Mouse (Mus musculus): ENCODE results near the gene Ddx20. TPM values are rescaled to one million over a fixed set of nuclear protein-coding genes. Genes with fewer than 3 reads are reported as not detected.

Gene Ddx20
- polyA plus RNA-seq (2015; fragmentation: Nextera tagmentation; extraction: Ambion mirVana): 11.0 and 12.0 TPM in 2 replicates

DNA sequence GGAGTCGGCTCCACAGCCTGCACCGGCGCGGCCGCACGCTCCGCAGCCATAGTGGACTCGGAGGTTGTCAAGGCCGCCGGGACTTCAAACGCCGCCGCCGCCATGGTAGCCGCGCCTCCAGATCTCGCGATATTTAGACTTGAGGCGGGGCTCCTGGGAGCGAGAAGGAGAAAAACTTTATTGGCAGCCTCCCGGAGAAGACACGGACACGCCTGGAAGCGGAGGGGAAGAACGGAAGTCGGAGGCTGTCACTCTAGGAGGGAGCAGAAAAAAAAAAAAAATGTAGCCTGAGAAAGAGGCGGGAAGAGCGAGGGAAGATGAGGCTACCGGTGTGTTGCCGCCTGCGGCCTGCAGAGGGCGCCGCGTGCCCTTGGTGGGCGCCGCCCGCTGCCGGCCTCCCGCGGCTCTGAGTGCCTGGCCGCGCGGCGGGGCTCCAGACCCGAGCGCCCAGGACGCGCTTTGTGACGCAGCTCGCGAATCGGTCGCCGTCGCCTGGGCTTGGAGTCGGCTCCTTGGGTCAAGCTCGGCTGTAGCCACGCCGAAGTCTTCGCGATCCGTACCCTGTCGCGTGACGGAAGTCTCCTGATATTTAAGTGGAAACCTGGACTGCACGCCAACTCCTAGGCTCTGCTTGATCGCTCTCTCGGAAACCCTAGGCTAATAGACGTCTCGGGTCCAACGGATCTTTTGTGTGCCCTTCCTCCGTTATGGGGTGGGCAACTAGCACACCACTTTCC, at the start of gene Ddx20:
Ddx20 (minus strand) TSS at position 251 of the 737 bp plus-strand sequence.

DNA sequence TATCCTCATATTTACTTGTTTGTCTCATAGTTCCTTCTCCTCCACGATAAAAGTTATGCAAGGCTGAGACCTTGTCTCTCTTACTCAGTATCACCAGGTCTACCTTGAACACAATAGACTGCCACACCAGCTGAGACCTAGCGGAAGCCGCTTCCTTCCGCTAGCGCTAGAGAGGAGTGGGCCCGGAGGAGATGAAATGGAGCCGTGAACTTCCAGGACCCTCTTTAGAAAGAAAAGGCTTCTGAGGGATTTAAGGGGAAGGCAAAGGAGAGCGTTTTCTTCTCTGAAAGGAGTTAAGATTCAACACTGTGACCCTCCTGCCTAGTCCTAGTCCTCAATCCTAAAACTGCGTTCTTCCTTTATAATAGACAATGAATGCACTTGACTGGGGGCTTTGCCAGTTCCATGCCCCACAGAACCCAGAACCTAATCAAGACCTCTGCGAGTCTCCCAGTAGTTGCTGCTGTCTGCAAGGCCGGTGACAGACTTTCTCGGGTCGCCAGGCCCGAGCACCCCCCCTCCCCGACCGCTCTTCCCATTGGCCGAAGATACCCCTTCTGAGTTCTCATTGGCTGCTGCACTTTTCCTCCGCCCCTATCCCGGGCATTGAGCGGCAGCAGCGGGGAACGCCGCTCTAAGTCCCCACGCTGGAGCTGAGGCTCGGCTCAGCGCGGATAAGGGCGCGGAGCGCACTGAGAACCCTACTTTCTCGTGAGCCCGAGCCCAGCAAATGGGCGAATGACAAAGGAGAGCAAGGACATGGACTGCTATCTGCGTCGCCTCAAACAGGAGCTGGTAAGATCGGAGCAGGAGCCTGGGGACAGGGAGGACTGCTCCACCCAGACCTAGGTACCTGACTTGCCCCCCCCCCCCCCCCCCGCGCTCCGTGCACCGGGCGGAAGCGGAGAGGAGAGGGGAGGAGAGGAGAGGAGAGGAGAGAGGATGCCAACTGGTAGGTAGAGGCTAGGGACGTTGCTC, 16.9 kb upstream of the Ddx20 start, which contains the start of gene Inka2:
Inka2 (plus strand) TSS at position 569 of the 978 bp plus-strand sequence.

Other genes starting within 250 kb of the Ddx20 start
- 7.1 and 7.7 TPM in 2 replicates for gene Kcnd3, start 235.2 kb downstream of the Ddx20 start, polyA plus RNA-seq (2015; fragmentation: Nextera tagmentation; extraction: Ambion mirVana)
- 5.3 and 5.9 TPM in 2 replicates for gene Inka2, start 17.0 kb upstream of the Ddx20 start, polyA plus RNA-seq (2015; fragmentation: Nextera tagmentation; extraction: Ambion mirVana)
- 316 and 374 TPM in 2 replicates for gene Rap1a, start 113.8 kb upstream of the Ddx20 start, polyA plus RNA-seq (2015; fragmentation: Nextera tagmentation; extraction: Ambion mirVana)
- gene Adora3, start 183.3 kb upstream of the Ddx20 start, polyA plus RNA-seq (2015; fragmentation: Nextera tagmentation; extraction: Ambion mirVana): 0.23 and 0.81 TPM in 2 replicates
- gene Tmigd3, start 183.3 kb upstream of the Ddx20 start, polyA plus RNA-seq (2015; fragmentation: Nextera tagmentation; extraction: Ambion mirVana): not detected in 2 replicates
- 0.37 and 0.91 TPM in 2 replicates for gene I830077J02Rik, start 245.1 kb upstream of the Ddx20 start, polyA plus RNA-seq (2015; fragmentation: Nextera tagmentation; extraction: Ambion mirVana)